Mouse (Mus musculus) thymus, adult 2 months (tissue): ENCODE results near the gene Osbp.

Experiments
- CTCF ChIP-seq: fragments of 200-500 bp; IDR thresholded peaks from 2 replicates; pipeline ENCODE4 v1.5.1; 2012; ENCODE audit warnings: mild to moderate bottlenecking, control low read depth, low read length, moderate library complexity, borderline replicate concordance; ENCODE audit not compliant: control insufficient read depth, poor library complexity, insufficient read depth; ENCODE audit errors: extremely low read depth
- POLR2A ChIP-seq: fragments of 200-500 bp; IDR thresholded peaks from 2 replicates; pipeline ENCODE4 v1.6.1; 2012; ENCODE audit warnings: mild to moderate bottlenecking, low read length, control low read depth, moderate library complexity; ENCODE audit not compliant: control insufficient read depth, poor library complexity, insufficient read depth; ENCODE audit errors: extremely low read depth

- no peak for TF ChIP-seq CTCF
- no peak for TF ChIP-seq POLR2A
These were observed 43.0 kb downstream of the Osbp start for GRCm38 (mm10) chr19:12008410-12009380.
